Mouse (Mus musculus) embryonic facial prominence, embryonic 11.5 days (tissue): ENCODE data around the gene Jph3. TPM values are rescaled to one million over a fixed set of nuclear protein-coding genes. Genes with fewer than 3 reads are reported as not detected.
A peak's percentile ranks its signal among the peaks of the same experiment; 100 is the strongest.

Source experiments
- ATAC-seq: fragments of 200-750 bp; cut with Nextera tagmentation; replicated peaks from 2 replicates; pipeline ENCODE4 v1.8.0; 2017; ENCODE audit warnings: low read depth; ENCODE audit not compliant: insufficient number of reproducible peaks, low FRiP score, low TSS enrichment
- DNase-seq: peaks from one replicate; pipeline ENCODE4 v3.0.0-alpha.2; 2015; ENCODE audit warnings: low spot score
- H3K27ac ChIP-seq: fragments of 300-500 bp; sonication (generic); replicated peaks from 2 replicates; pipeline ENCODE4 v1.5.1; 2014; ENCODE audit warnings: mild to moderate bottlenecking, low read depth, low read length, control low read depth
- H3K27me3 ChIP-seq: fragments of 300-500 bp; sonication (generic); 2 replicates; pipeline ENCODE4 v1.6.1; 2014; ENCODE audit warnings: mild to moderate bottlenecking, low read length, moderate library complexity, mixed read lengths; ENCODE audit not compliant: control insufficient read depth, insufficient read depth
- H3K36me3 ChIP-seq: fragments of 300-500 bp; sonication (generic); replicated peaks from 2 replicates; pipeline ENCODE4 v1.6.1; 2014; ENCODE audit warnings: low read depth, mild to moderate bottlenecking, low read length, moderate library complexity, mixed read lengths; ENCODE audit not compliant: control insufficient read depth, insufficient read depth
- H3K4me1 ChIP-seq: fragments of 300-500 bp; sonication (generic); 2 replicates; pipeline ENCODE4 v1.6.1; 2014; ENCODE audit warnings: low read length, mixed read lengths; ENCODE audit not compliant: control insufficient read depth, insufficient read depth
- H3K4me2 ChIP-seq: fragments of 300-500 bp; sonication (generic); 2 replicates; pipeline ENCODE4 v1.6.1; 2014; ENCODE audit warnings: low read depth, mild to moderate bottlenecking, control low read depth, low read length, moderate library complexity
- H3K4me3 ChIP-seq: fragments of 300-500 bp; sonication (generic); 2 replicates; pipeline ENCODE4 v1.5.1; 2014; ENCODE audit warnings: low read depth, low read length, control low read depth
- H3K9ac ChIP-seq: fragments of 300-500 bp; sonication (generic); replicated peaks from 2 replicates; pipeline ENCODE4 v1.6.1; 2014; ENCODE audit warnings: mild to moderate bottlenecking, control low read depth, low read length
- H3K9me3 ChIP-seq: fragments of 300-500 bp; sonication (generic); replicated peaks from 2 replicates; pipeline ENCODE4 v1.6.1; 2016; ENCODE audit warnings: mild to moderate bottlenecking, low read length, inconsistent platforms, mixed read lengths; ENCODE audit not compliant: control insufficient read depth
- WGBS: fragments of 180-500 bp; shearing (Covaris S2); extraction: QIAGEN DNeasy Blood & Tissue Kit; methylation state at CpG from one replicate; pipeline ENCODE4 v1.1.7; 2014; 5-methylcytosine and 5-hydroxymethylcytosine counted together
- polyA plus RNA-seq: library from polyadenylated mRNA; unstranded; fragments of >200 nt; fragmentation: Nextera tagmentation; extraction: Ambion mirVana; gene quantifications from 2 replicates; pipeline ENCODE4 v1.2.1, GENCODE M21; 2014

Jph3 gene
- polyA plus RNA-seq, 1 experiment from 2014 or later = 4.1 TPM

DNA sequence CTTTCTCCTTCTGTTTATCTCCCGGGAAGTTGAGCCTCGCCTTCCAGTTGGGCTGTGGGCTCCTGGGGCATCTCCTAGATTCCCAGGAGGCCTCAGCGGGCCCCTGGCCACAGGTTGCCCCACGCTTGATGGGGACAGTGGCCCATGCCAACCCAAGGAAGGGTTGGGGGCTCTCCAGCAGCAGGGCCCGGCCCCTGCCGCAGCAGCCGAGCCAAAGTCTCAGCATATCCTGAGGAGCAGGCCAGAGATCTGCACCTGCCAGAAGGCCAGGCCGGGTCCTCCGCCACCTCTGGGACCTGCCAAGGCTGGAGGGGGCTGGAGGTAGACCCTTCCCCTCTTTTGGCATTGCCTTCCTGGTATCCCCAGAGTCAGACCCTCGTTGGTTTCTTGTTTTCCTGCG lies 1.6 kb downstream of the Jph3 start:
- Histone ChIP-seq H3K4me2 (peak overlapping the region; percentile 88), H3K4me1 (no peaks in the 10 kb centered on the region; the same call in 1 of the 2 replicates), H3K27me3 (peaks cover 55% of the 10 kb centered on the region), H3K9me3 (no peaks in the 10 kb centered on the region), H3K4me3 (peak overlapping the region; percentile 52), H3K9ac (0 out of 2 replicates have a peak overlapping the region, but pooled peaks have one; percentile 13), H3K27ac (no peak overlapping the region), H3K36me3 (no peaks in the 10 kb centered on the region)
- DNase-seq = no peak
- 2% methylated on average over 9 of the region's 11 CpGs for WGBS
- no peak for ATAC-seq

DNA sequence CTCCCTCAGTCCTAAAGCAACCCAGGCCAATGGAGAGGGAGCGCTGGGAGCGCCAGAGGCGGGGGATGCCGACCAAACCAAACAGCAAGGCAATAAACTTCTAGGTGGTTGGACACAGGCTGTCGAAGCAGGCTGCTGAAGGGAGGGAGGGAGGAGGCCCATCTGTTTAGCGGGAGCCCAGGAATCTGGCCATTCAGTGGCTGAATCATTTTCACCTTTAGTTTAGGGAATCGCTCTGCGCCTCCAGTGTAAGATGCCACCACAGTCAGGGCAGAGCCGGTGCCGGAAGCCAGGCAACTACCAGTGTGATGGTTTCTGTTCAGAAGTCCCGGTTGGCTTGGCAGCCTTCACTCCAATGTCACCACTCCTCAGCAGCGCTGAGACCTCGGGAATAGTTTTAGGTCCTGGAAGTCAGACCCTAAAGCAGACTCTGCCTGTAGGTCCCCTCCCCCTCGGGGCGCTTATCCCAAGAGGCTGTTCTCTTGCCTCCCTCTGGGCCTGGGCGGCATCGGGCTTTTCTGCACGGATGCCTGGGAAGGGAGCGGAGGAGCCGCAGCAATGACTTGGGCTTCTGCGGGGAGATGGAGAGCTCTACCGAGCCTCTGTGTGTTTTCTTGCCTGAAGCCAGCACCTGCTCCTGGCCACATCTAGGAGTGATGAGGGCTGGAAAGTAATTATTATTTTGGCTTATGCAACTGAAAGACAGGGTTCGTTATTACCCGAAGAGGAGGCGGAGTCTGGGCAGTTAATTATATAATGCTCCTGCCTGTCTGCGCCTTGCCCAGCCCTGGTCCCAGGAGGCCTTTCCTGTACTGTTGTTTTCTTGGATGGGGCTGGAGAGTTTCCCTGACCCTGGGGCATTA lies 2.3 kb downstream of the Jph3 start:
- Histone ChIP-seq H3K27ac (no peak overlapping the region), H3K4me1 (no peaks in the 10 kb centered on the region; the same call in 1 of the 2 replicates), H3K4me2 (no peak overlapping the region), H3K9me3 (no peaks in the 10 kb centered on the region), H3K4me3 (peak overlapping the region; percentile 52), H3K9ac (no peak overlapping the region), H3K36me3 (no peaks in the 10 kb centered on the region), H3K27me3 (peaks cover 55% of the 10 kb centered on the region)
- 5% methylated on average over 26 of the region's 26 CpGs for WGBS
- DNase-seq (no peak), ATAC-seq (no peak)

DNA sequence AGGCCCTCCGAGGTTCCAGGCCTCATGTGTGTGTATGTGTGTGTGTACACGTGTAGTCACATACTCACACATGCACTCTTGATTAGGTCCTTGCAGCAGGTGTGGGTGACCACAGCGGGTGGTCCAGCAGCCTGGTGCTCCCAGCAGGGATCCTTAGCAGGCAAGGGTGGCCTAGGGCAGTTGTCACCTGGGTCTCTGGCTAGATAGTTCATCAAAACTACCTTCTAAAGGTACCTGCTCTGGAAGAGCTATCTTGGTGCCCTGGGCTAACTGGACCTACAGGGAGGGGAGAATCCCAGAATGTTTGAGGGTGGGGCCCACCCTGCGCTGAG lies 2.9 kb downstream of the Jph3 start:
- peaks cover 55% of the 10 kb centered on the region for H3K27me3 ChIP-seq
- no peak overlapping the region for H3K4me2 ChIP-seq
- no peak overlapping the region for H3K9ac ChIP-seq
- no peaks in the 10 kb centered on the region for H3K36me3 ChIP-seq
- no peak overlapping the region for H3K27ac ChIP-seq
- no peaks in the 10 kb centered on the region for H3K9me3 ChIP-seq
- H3K4me1 ChIP-seq = no peaks in the 10 kb centered on the region; the same call in 1 of the 2 replicates
- H3K4me3 ChIP-seq = no peak overlapping the region
- ATAC-seq (no peak), DNase-seq (no peak)
- 49% methylated on average over 4 of the region's 4 CpGs for WGBS

DNA sequence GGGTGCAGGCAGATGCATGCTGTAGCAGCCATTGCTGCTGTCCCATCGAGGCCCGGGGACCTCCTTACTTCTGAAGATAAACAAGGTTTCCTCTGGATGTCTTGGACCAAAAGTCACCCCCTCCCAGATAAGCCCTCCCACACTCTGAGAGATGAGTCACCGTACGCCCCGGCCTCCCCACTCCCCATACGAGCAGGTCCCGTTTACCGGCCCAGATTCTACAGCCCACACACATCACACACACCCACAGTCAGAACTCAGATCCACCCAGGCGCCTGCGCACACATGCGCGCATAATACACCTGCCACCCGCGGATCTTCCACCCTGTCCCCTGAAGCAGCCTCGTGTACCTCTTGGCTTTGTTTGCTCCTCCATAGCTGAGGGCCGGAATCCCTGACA lies 4.8 kb downstream of the Jph3 start:
- ATAC-seq (no peak), DNase-seq (no peak)
- Histone ChIP-seq H3K36me3 (no peaks in the 10 kb centered on the region), H3K27me3 (peaks cover 40% of the 10 kb centered on the region), H3K27ac (no peak overlapping the region), H3K4me3 (no peak overlapping the region), H3K9me3 (no peaks in the 10 kb centered on the region), H3K9ac (no peak overlapping the region), H3K4me1 (no peaks in the 10 kb centered on the region; the same call in 1 of the 2 replicates), H3K4me2 (no peak overlapping the region)
- WGBS = 89% methylated on average over 16 of the region's 16 CpGs

DNA sequence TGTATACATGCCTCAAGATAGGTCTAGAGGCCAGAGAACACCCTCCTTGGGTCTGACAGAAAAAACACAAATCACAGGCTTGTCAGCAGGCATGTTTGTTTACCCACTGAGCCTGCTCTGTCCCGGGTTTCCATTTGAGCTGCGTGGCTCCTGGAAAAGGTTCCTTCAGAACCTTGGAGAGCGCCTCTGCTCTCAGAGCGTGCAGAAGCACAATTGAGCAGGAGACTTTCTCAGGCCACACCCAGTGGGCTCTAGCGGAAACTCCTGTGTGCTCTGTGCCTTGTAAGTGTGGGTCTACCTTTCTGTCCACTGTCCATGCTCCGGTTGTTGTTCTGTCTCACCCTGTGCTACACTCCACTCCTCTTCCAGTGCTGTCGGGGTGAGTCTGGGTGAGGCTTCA lies 6.8 kb downstream of the Jph3 start:
- Histone ChIP-seq H3K4me2 (no peak overlapping the region), H3K4me1 (no peaks in the 10 kb centered on the region; the same call in 1 of the 2 replicates), H3K27ac (no peak overlapping the region), H3K36me3 (no peaks in the 10 kb centered on the region), H3K9ac (no peak overlapping the region), H3K9me3 (no peaks in the 10 kb centered on the region), H3K27me3 (peaks cover 21% of the 10 kb centered on the region), H3K4me3 (no peak overlapping the region)
- 16% methylated on average over 7 of the region's 7 CpGs for WGBS
- ATAC-seq (no peak), DNase-seq (peak; percentile 89)

DNA sequence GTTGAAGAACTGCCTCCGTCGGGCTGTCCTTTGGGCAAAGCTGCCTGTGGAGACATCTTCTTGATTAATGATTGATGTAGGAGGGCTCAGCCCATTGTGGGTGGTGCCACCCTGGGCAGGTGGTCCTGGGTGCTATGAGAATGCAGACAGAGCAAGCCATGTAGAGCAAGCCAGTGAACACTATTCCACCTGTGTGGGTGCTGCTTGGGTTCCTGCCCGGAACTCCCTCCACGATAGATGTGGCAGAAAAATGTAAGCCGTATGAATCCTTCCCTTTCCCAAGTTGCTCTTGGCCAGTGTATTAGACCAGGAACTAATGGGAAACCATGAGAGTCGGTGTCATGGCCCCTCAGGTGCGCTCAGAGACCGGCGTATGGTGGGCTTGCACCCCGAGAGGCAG lies 11.3 kb downstream of the Jph3 start:
- H3K27ac ChIP-seq = no peak overlapping the region
- ATAC-seq = no peak

DNA sequence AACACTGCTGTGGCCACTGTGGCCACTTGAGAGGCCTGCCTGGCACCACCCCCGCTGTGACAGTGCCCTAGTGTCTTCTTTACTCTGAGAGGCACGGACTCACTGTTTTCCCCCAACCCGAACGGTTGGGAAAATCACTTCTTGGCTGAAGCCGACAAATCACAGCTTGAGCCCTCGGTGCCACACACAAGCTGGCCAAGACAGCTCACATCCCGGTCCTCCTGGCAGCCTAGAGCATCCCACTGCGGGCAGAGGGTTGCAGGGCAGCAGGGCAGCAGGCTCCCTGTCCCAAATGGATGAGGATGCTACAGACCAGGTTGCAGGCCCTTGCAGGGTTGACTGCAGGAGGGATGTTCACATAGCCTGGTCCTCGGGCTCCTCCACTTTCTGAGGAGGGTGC lies 20.1 kb downstream of the Jph3 start:
- ATAC-seq (no peak), DNase-seq (no peak)
- Histone ChIP-seq H3K36me3 (no peaks in the 10 kb centered on the region), H3K27ac (no peak overlapping the region), H3K27me3 (no peaks in the 10 kb centered on the region), H3K9ac (no peak overlapping the region), H3K9me3 (no peaks in the 10 kb centered on the region), H3K4me1 (no peaks in the 10 kb centered on the region), H3K4me2 (no peak overlapping the region), H3K4me3 (no peak overlapping the region)
- 82% methylated on average over 9 of the region's 9 CpGs for WGBS

More for the DNA sequence above, 11.3 kb downstream of the Jph3 start:
- Histone ChIP-seq H3K4me1 (no peaks in the 10 kb centered on the region), H3K4me3 (no peak overlapping the region), H3K27me3 (no peaks in the 10 kb centered on the region), H3K36me3 (no peaks in the 10 kb centered on the region), H3K4me2 (no peak overlapping the region), H3K9me3 (no peaks in the 10 kb centered on the region), H3K9ac (no peak overlapping the region)
- DNase-seq = no peak
- 89% methylated on average over 10 of the region's 10 CpGs for WGBS

DNA sequence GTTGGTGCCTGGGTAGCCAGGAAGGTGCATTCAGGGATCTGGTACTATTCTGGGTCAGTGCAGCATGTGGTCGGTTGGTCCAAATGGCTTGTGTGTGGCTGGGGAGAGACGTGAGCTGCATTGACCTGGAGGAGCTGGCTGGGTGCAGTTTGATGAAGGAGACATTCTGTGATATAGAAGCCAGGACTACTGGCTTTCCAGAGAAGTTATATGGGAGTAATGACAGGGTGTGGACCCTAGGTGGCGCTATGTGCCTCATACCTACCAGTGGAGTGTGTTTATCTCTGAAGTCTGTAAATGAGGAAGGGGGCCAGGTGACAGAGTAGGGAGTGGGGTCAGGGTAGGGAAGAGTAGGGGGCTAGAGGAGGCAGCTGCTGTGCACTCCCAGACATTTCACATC lies 21.1 kb downstream of the Jph3 start:
- no peak overlapping the region for H3K4me3 ChIP-seq
- no peak overlapping the region for H3K4me2 ChIP-seq
- no peaks in the 10 kb centered on the region for H3K4me1 ChIP-seq
- WGBS = 35% methylated on average over 3 of the region's 3 CpGs
- no peaks in the 10 kb centered on the region for H3K36me3 ChIP-seq
- H3K27me3 ChIP-seq = no peaks in the 10 kb centered on the region
- no peak overlapping the region for H3K27ac ChIP-seq
- no peaks in the 10 kb centered on the region for H3K9me3 ChIP-seq
- DNase-seq (no peak), ATAC-seq (no peak)
- H3K9ac ChIP-seq = no peak overlapping the region
